Mouse (Mus musculus): ENCODE data around the gene Prkci.

The Prkci gene

GRCm38 (mm10) chr3:30982924-30983536 lies 12.5 kb upstream of the Prkci start:
- CTCF ChIA-PET, result interaction anchor here in 2 of 4 experiments (0.6 to 1.1 kb wide), 2 partner anchors 155 to 261 kb away, joined by 3 to 5 read pairs; no protein-coding TSS in a partner anchor
- POLR2A ChIA-PET, result interaction anchor here (0.6 to 2.9 kb wide), 11 partner anchors 10 to 337 kb away, joined by 3 to 11 read pairs (median 3); partner anchors contain the start of genes Phc3 (in 1 of the 4) and Prkci (in 1 of the 4)

DNA sequence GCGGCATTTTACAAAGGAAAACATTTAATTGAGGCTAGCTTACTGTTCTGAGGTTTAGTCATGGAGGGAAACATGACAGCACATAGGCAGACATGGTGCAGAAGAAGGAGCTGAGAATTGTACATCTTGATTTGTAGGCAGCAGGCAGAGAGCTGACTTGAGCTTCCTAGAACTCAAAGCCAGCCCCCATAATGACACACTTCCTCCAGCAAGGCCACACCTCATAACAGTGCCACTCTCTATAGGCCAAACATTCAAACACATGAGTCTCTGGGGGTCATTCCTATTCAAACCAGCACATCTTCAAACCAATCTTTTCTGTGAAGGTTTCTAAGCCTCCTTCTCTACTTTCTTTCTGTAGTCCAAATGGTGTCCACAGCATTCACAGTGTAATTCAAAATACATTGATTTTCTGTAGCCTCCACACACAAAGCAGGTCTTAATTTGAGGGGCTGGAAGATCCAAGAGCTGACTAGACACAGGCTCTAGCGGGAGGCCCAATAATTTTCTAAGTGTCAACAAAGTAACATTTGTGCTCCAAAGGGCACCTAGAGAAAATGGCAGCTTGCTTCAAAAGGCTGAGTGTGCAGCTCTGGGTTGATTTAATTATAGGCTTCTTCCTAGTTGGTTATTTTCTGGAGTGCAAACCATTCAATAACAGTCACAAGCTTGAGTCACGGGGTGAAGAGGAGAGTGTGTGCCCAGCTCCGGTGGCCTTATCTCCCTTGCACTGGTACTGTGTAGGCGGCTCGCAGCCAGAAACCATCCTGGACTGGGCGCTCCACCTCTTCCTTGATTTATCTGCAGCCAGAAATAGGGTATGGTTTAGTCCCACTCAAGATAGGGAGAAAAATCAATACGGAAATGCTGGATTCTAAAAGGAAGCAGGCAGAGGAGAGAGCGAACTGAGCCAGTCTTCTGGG lies 7.9 kb upstream of the Prkci start:
- POLR2A ChIA-PET, result interaction anchor here in 2 of 4 experiments (0.6 to 1.5 kb wide), 4 partner anchors 12 to 78 kb away, joined by 3 to 5 read pairs (median 3); no protein-coding TSS in a partner anchor
- CTCF ChIA-PET, result interaction anchor here in 1 of 4 experiments (0.7 kb wide), 1 partner anchor 329 kb away, joined by 3 read pairs; no protein-coding TSS in a partner anchor

- ChIA-PET POLR2A (interaction anchor here in 2 of 4 experiments (1.2 to 1.5 kb wide), 3 partner anchors 14 to 84 kb away, joined by 3 to 5 read pairs (median 3); no protein-coding TSS in a partner anchor), CTCF (interaction anchor here in 2 of 4 experiments (1.1 to 1.2 kb wide), 2 partner anchors 147 kb away, joined by 4 to 6 read pairs; no protein-coding TSS in a partner anchor)
These were observed 3.4 kb upstream of the Prkci start for GRCm38 (mm10) chr3:30992161-30992560.

DNA sequence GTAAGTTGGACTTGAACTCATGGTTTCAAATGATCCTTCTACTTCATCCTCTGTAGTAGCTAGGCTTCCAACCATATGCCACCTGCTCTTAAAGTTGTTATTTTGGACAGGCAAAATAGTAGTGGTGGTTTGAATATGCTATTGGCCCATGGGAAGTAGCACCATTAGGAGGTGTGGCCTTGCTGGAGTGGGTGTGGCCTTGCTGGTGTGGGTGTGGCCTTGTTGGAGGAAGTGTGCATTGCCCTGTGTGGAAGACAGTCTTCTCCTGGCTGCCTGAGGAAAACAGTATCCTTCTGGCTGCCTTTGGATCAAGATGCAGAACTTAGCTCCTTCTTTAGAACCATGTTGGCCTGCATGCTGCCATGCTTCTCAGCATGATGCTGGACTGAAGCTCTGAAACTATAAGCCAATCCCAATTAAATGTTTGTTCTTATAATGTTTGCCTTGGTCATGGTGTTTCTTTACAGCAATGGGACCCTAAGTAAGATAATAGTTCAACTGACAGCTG lies 2.4 kb upstream of the Prkci start:
- POLR2A ChIA-PET, result interaction anchor here in 2 of 4 experiments (1.2 to 1.5 kb wide), 3 partner anchors 13 to 85 kb away, joined by 3 to 5 read pairs (median 3); no protein-coding TSS in a partner anchor
- CTCF ChIA-PET, result interaction anchor here in 3 of 4 experiments (1.1 to 1.9 kb wide), 4 partner anchors 18 to 146 kb away, joined by 4 to 7 read pairs (median 6); no protein-coding TSS in a partner anchor

- CTCF ChIA-PET, result interaction anchor here in 2 of 4 experiments (0.5 to 0.7 kb wide), 2 partner anchors 47 to 144 kb away, joined by 3 to 6 read pairs; no protein-coding TSS in a partner anchor
- POLR2A ChIA-PET, result interaction anchor here (0.7 to 8.1 kb wide), 10 partner anchors 8 to 142 kb away, joined by 3 to 61 read pairs (median 4); no protein-coding TSS in a partner anchor
These were observed 688 bp upstream of the Prkci start for GRCm38 (mm10) chr3:30994859-30995258.

DNA sequence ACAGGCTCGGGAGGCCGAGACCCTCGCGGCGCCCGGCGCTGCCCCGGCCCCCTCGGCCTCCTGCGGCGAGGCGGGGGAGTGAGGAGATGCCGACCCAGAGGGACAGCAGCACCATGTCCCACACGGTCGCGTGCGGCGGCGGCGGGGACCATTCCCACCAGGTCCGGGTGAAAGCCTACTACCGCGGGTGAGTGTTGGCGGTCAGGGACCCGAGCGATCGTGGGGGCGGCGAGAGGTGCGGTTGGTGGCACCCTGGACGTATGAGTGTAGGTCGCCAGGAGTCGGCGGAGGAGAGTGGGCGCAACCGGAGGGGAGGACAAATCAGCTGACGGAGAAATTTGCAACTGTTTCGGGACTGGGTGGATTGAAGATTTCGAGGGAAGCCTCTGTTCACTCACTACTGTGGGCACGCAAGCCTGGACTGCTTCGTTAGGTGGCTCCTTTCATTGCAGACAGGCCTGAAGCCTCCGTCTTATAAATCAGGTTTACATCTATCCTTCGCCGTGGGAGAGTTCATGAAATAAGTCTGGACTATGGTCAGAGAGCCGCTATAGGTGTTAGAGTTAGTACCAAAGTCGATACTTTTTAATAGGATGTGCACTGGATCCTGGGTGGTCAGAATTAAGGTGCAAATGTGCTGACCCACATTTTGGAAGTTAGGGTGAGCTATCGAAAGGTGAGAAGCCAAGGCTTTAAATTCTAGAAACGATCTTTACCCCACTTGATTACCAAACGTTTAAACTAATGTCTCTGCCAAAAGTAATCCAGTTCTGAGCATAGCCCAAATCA lies 546 bp downstream of the Prkci start:
- ChIA-PET CTCF (interaction anchor here in 2 of 4 experiments (0.6 to 0.9 kb wide), 2 partner anchors 9 to 1964 kb away, joined by 3 read pairs; no protein-coding TSS in a partner anchor), POLR2A (interaction anchor here in 3 of 4 experiments (0.6 to 8.1 kb wide), 16 partner anchors 9 to 349 kb away, joined by 3 to 61 read pairs (median 4); partner anchors contain the start of gene Lrrc34 (in 1 of the 3))

DNA sequence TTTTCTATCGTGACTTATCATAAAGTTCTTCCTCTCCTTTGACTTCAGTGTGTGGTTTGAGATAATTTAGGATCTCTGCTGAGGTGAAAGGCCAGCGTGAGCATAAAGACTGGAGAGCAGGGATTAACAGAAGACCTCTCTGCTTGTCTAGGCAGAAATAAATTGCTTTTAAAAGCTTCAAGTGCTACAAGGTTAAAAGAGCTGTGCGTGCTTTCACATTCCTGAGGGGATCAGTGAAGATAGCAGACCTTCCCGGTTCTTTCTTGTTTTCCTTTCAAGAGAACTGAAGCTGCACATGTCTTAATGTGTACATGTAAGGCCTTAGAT lies 1.1 kb downstream of the Prkci start:
- POLR2A ChIA-PET, result interaction anchor here in 2 of 4 experiments (0.6 to 8.1 kb wide), 15 partner anchors 8 to 350 kb away, joined by 3 to 61 read pairs (median 4); partner anchors contain the start of gene Lrrc34 (in 1 of the 2)
- CTCF ChIA-PET, result interaction anchor here in 1 of 4 experiments (0.9 kb wide), 1 partner anchor 8 kb away, joined by 3 read pairs; no protein-coding TSS in a partner anchor

- POLR2A ChIA-PET, result interaction anchor here (0.9 to 8.1 kb wide), 20 partner anchors 11 to 397 kb away, joined by 3 to 61 read pairs (median 4); partner anchors contain the start of gene Lrrc34 (in 1 of the 4)
- CTCF ChIA-PET, result interaction anchor here in 3 of 4 experiments (0.5 to 1.4 kb wide), 8 partner anchors 17 to 136 kb away, joined by 3 to 6 read pairs (median 3); no protein-coding TSS in a partner anchor
These were observed 4.0 kb downstream of the Prkci start for GRCm38 (mm10) chr3:30999401-31000017.

GRCm38 (mm10) chr3:31000018-31000407 lies 4.5 kb downstream of the Prkci start:
- POLR2A ChIA-PET, result interaction anchor here (0.9 to 8.1 kb wide), 20 partner anchors 11 to 397 kb away, joined by 3 to 61 read pairs (median 4); partner anchors contain the start of gene Lrrc34 (in 1 of the 4)

DNA sequence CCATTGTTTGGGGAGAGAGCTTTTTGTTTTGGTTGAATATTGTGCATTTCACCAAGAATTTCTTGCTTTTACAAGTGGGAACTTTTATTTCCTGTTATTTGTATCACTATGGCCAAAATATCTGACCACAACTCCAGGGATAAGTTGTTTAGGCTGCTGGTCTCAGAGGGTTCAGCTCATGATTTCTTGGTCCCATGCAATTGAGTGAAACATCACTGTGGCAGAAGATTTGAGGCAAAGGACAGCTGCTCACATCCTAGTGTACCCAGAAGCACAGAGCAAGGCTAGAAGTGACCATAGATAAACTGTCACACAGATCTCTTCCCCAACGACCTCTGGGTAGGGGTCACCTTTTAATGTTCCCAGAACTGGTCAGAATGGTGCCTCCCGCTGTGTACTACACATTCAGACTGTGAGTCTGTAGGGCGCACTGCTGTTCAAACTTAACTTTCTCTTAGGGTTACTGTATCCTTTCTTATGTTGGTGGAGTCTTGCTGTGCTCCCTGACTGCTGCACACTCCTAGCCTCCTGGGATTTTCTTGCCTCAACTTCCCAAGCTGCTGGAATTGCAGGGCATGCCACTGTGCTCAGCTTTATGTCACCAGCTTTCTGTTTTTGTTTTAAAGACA lies 5.6 kb downstream of the Prkci start:
- POLR2A ChIA-PET, result interaction anchor here in 3 of 4 experiments (0.6 to 8.1 kb wide), 7 partner anchors 11 to 222 kb away, joined by 3 to 61 read pairs (median 3); no protein-coding TSS in a partner anchor
- CTCF ChIA-PET, result interaction anchor here in 1 of 4 experiments (1.0 kb wide), 1 partner anchor 19 kb away, joined by 5 read pairs; no protein-coding TSS in a partner anchor

More at GRCm38 (mm10) chr3:31000018-31000407, 4.5 kb downstream of the Prkci start:
- CTCF ChIA-PET, result interaction anchor here in 3 of 4 experiments (0.5 to 1.4 kb wide), 8 partner anchors 16 to 56 kb away, joined by 3 to 6 read pairs (median 3); no protein-coding TSS in a partner anchor

DNA sequence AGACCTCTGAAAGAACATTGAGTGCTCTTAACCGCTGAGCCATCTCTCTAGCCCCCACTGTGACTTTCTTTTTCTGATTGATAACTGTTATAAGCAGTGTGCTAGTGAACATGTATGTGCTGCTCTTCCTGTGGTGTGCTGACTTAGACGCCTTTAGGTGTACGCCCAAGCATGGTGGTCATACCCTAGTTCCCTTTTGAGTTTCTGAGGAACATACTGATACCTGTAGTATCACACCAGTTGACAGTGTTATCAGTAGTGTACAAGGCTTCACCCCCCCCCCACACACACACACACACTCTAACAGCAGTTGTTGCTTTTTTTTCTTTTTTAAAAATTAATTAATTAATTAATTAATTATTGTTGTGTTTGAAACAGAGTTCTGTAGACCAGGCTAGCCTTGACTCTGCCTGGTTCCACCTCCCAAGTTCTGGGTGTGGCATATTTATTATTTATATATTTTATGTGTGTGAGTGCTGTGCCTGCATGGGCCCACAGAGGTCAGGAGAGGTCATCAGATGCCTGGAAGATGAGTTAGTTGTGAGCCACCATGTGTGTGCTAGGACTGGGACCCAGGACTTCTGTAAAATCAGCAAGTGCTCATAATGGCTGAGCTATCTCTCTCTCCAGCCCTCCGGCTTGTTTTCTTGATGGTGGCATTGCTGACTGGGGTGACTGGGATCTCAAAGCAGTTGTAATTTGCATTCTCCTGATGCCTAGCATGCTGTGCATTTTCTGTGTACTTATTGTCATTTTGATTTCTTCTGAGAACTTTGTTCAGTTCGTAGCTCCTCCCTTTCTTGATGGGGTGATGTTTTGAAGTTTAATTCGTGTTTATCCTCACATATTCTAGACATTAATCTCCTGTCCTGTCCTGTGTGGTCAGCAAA lies 9.0 kb downstream of the Prkci start:
- ChIA-PET CTCF (interaction anchor here in 2 of 4 experiments (0.6 to 1.0 kb wide), 2 partner anchors 8 to 170 kb away, joined by 3 to 4 read pairs; no protein-coding TSS in a partner anchor), POLR2A (interaction anchor here (0.5 to 2.9 kb wide), 20 partner anchors 8 to 1525 kb away, joined by 3 to 30 read pairs (median 4); partner anchors contain the start of genes Prkci (in 3 of the 4), Lrrc34 (in 2 of the 4) and Mfn1 (in 1 of the 4))

GRCm38 (mm10) chr3:31014374-31014773 lies 18.8 kb downstream of the Prkci start:
- POLR2A ChIA-PET, result interaction anchor here in 2 of 4 experiments (2.0 to 4.8 kb wide), 4 partner anchors 11 to 41 kb away, joined by 6 to 61 read pairs (median 35); partner anchors contain the start of gene Prkci (in 1 of the 2)
- CTCF ChIA-PET, result no interaction called here

GRCm38 (mm10) chr3:31015682-31016443 lies 20.3 kb downstream of the Prkci start:
- ChIA-PET CTCF (interaction anchor here in 3 of 4 experiments (0.6 to 1.8 kb wide), 7 partner anchors 16 to 424 kb away, joined by 3 to 5 read pairs (median 3); no protein-coding TSS in a partner anchor), POLR2A (interaction anchor here (0.5 to 4.8 kb wide), 35 partner anchors 8 to 1480 kb away, joined by 3 to 61 read pairs (median 4); partner anchors contain the start of genes Lrrc34 (in 1 of the 4), Mynn (in 1 of the 4), Phc3 (in 1 of the 4) and Prkci (in 1 of the 4))

Measured in embryonic stem cell, embryonic (primary cell).